Mouse (Mus musculus) embryonic facial prominence, embryonic 14.5 days (tissue): ENCODE results near the gene Ccdc127. TPM values are rescaled to one million over a fixed set of nuclear protein-coding genes. Genes with fewer than 3 reads are reported as not detected.

ENCODE experiments used
- ATAC-seq: fragments of 200-750 bp; cut with Nextera tagmentation; 2 replicates; pipeline ENCODE4 v1.8.0; 2017; ENCODE audit warnings: low read depth, moderate number of reproducible peaks, moderate TSS enrichment
- DNase-seq: peaks from one replicate; pipeline ENCODE4 v3.0.0-alpha.2; 2015; ENCODE audit warnings: low spot score
- H3K27ac ChIP-seq: fragments of 300-500 bp; sonication (generic); replicated peaks from 2 replicates; pipeline ENCODE4 v1.5.1; 2014; ENCODE audit warnings: low read depth, mild to moderate bottlenecking, low read length, moderate library complexity
- H3K27me3 ChIP-seq: fragments of 300-500 bp; sonication (generic); replicated peaks from 2 replicates; pipeline ENCODE4 v1.6.1; 2014; ENCODE audit warnings: low read length; ENCODE audit not compliant: control insufficient read depth, insufficient read depth
- H3K36me3 ChIP-seq: fragments of 300-500 bp; sonication (generic); 2 replicates; pipeline ENCODE4 v1.6.1; 2014; ENCODE audit warnings: low read length, mixed read lengths; ENCODE audit not compliant: control insufficient read depth, insufficient read depth
- H3K4me1 ChIP-seq: fragments of 300-500 bp; sonication (generic); 2 replicates; pipeline ENCODE4 v1.6.1; 2014; ENCODE audit warnings: antibody characterized with exemption, low read length; ENCODE audit not compliant: control insufficient read depth, insufficient read depth
- H3K4me2 ChIP-seq: fragments of 300-500 bp; sonication (generic); 2 replicates; pipeline ENCODE4 v1.6.1; 2014; ENCODE audit warnings: low read depth, mild to moderate bottlenecking, low read length, moderate library complexity, mixed read lengths
- H3K4me3 ChIP-seq: fragments of 300-500 bp; sonication (generic); 2 replicates; pipeline ENCODE4 v1.5.1; 2014; ENCODE audit warnings: low read depth, mild to moderate bottlenecking, low read length
- H3K9ac ChIP-seq: fragments of 300-500 bp; sonication (generic); 2 replicates; pipeline ENCODE4 v1.6.1; 2014; ENCODE audit warnings: low read depth, mild to moderate bottlenecking, low read length, moderate library complexity, mixed read lengths
- H3K9me3 ChIP-seq: fragments of 300-500 bp; sonication (generic); 2 replicates; pipeline ENCODE4 v1.6.1; 2016; ENCODE audit warnings: low read length; ENCODE audit not compliant: control insufficient read depth
- WGBS: fragments of 180-500 bp; shearing (Covaris S2); extraction: QIAGEN DNeasy Blood & Tissue Kit; methylation state at CpG from one replicate; pipeline ENCODE4 v1.1.7; 2014; 5-methylcytosine and 5-hydroxymethylcytosine counted together
- polyA plus RNA-seq: library from polyadenylated mRNA; unstranded; fragments of >200 nt; fragmentation: Nextera tagmentation; extraction: Ambion mirVana; gene quantifications from 2 replicates; pipeline ENCODE4 v1.2.1, GENCODE M21; 2014

Gene Ccdc127
- polyA plus RNA-seq, 1 experiment from 2014 or later: 51.7 TPM

GRCm38 (mm10) chr13:74316789-74317169, 33.3 kb upstream of the Ccdc127 start:
- peak overlapping the region; percentile 88 for H3K4me2 ChIP-seq
- H3K4me3 ChIP-seq: peak overlapping the region; percentile 86
- peak overlapping the region; percentile 90 for H3K9ac ChIP-seq
- H3K4me1 ChIP-seq: peaks cover 5% of the 10 kb centered on the region
- WGBS: 2% methylated on average over 15 of the region's 15 CpGs
- ATAC-seq (no peak), DNase-seq (no peak)
- H3K27me3 ChIP-seq: no peaks in the 10 kb centered on the region
- H3K27ac ChIP-seq: peak overlapping the region; percentile 78
- no peaks in the 10 kb centered on the region for H3K9me3 ChIP-seq
- H3K36me3 ChIP-seq: peaks cover 33% of the 10 kb centered on the region

- ATAC-seq (peak; percentile 99), DNase-seq (peak; percentile 99)
- Histone ChIP-seq H3K4me3 (peak within 1 kb of the TSS; percentile 86), H3K27ac (peak within 1 kb of the TSS; percentile 78), H3K4me2 (peak within 1 kb of the TSS; percentile 88), H3K9ac (peak within 1 kb of the TSS; percentile 90), H3K27me3 (no peaks in the 10 kb centered on the region), H3K4me1 (peaks cover 5% of the 10 kb centered on the region), H3K36me3 (peaks cover 37% of the 10 kb centered on the region), H3K9me3 (no peaks in the 10 kb centered on the region)
- WGBS: under 1% methylated on average over 28 of the region's 36 CpGs
Measured at GRCm38 (mm10) chr13:74317170-74317849, 32.8 kb upstream of the Ccdc127 start, which contains the start of gene Pdcd6. Gene Pdcd6, minus strand, starts transcription at chr13:74317580.

GRCm38 (mm10) chr13:74329321-74329720, 20.8 kb upstream of the Ccdc127 start:
- no peak overlapping the region for H3K9ac ChIP-seq
- H3K9me3 ChIP-seq: no peaks in the 10 kb centered on the region
- peak overlapping the region; percentile 66 for H3K27ac ChIP-seq
- H3K4me3 ChIP-seq: no peak overlapping the region
- ATAC-seq (no peak), DNase-seq (peak; percentile 74)
- peaks cover 73% of the 10 kb centered on the region for H3K36me3 ChIP-seq
- no peaks in the 10 kb centered on the region for H3K27me3 ChIP-seq
- H3K4me2 ChIP-seq: no peak overlapping the region
- no peaks in the 10 kb centered on the region for H3K4me1 ChIP-seq

GRCm38 (mm10) chr13:74341036-74341435, 9.1 kb upstream of the Ccdc127 start:
- no peaks in the 10 kb centered on the region for H3K4me1 ChIP-seq
- WGBS: 47% methylated on average over 3 of the region's 3 CpGs
- H3K27ac ChIP-seq: no peak overlapping the region
- ATAC-seq (0 out of 2 replicates have a peak, but pooled peaks have one; percentile 22), DNase-seq (peak; percentile 47)
- H3K9me3 ChIP-seq: no peaks in the 10 kb centered on the region
- no peak overlapping the region for H3K4me2 ChIP-seq
- H3K9ac ChIP-seq: no peak overlapping the region
- H3K27me3 ChIP-seq: no peaks in the 10 kb centered on the region
- H3K36me3 ChIP-seq: peaks cover 83% of the 10 kb centered on the region
- H3K4me3 ChIP-seq: no peak overlapping the region

GRCm38 (mm10) chr13:74350435-74350906, 362 bp downstream of the Ccdc127 start:
- H3K36me3 ChIP-seq: peaks cover 22% of the 10 kb centered on the region
- peaks cover 14% of the 10 kb centered on the region for H3K4me1 ChIP-seq
- WGBS: under 1% methylated on average over 14 of the region's 15 CpGs
- H3K27ac ChIP-seq: peak overlapping the region; percentile 54; the same call in 1 of the 2 replicates
- no peaks in the 10 kb centered on the region for H3K27me3 ChIP-seq
- peak overlapping the region; percentile 79 for H3K9ac ChIP-seq
- no peaks in the 10 kb centered on the region for H3K9me3 ChIP-seq
- peak overlapping the region; percentile 60 for H3K4me3 ChIP-seq
- DNase-seq (peak; percentile 34), ATAC-seq (peak; percentile 47)
- H3K4me2 ChIP-seq: peak overlapping the region; percentile 57

GRCm38 (mm10) chr13:74356491-74356890, 6.4 kb downstream of the Ccdc127 start:
- Histone ChIP-seq H3K9me3 (no peaks in the 10 kb centered on the region), H3K36me3 (peaks cover 82% of the 10 kb centered on the region), H3K4me2 (no peak overlapping the region), H3K27ac (no peak overlapping the region), H3K9ac (no peak overlapping the region), H3K4me1 (no peaks in the 10 kb centered on the region), H3K27me3 (no peaks in the 10 kb centered on the region), H3K4me3 (no peak overlapping the region)
- DNase-seq: no peak
- WGBS: 96% methylated on average over 13 of the region's 13 CpGs
- no peak for ATAC-seq

GRCm38 (mm10) chr13:74362218-74362617, 12.1 kb downstream of the Ccdc127 start:
- Histone ChIP-seq H3K4me3 (no peak overlapping the region), H3K9me3 (no peaks in the 10 kb centered on the region), H3K36me3 (peaks cover 43% of the 10 kb centered on the region), H3K27me3 (no peaks in the 10 kb centered on the region), H3K4me2 (no peak overlapping the region), H3K9ac (no peak overlapping the region), H3K27ac (no peak overlapping the region), H3K4me1 (no peaks in the 10 kb centered on the region)
- WGBS: 73% methylated on average over 2 of the region's 2 CpGs
- no peak for DNase-seq
- ATAC-seq: no peak

- Histone ChIP-seq H3K27me3 (no peaks in the 10 kb centered on the region), H3K9ac (no peak overlapping the region), H3K36me3 (peaks cover 32% of the 10 kb centered on the region), H3K9me3 (no peaks in the 10 kb centered on the region), H3K27ac (no peak overlapping the region), H3K4me3 (no peak overlapping the region), H3K4me2 (no peak overlapping the region), H3K4me1 (no peaks in the 10 kb centered on the region)
- 87% methylated on average over 11 of the region's 13 CpGs for WGBS
- 0 out of 2 replicates have a peak, but pooled peaks have one; percentile 20 for ATAC-seq
- no peak for DNase-seq
Measured at GRCm38 (mm10) chr13:74363176-74363858, 13.2 kb downstream of the Ccdc127 start.
